Mouse (Mus musculus) kidney, postnatal 0 days (tissue): Measurements from ENCODE around the gene Smad5. TPM values are rescaled to one million over a fixed set of nuclear protein-coding genes. Genes with fewer than 3 reads are reported as not detected.

ENCODE experiments used
- ATAC-seq: fragments of 200-750 bp; cut with Nextera tagmentation; replicated peaks from 2 replicates; pipeline ENCODE4 v1.8.0; 2017; ENCODE audit warnings: low read depth, moderate number of reproducible peaks, moderate TSS enrichment, moderate library complexity; ENCODE audit not compliant: low FRiP score
- DNase-seq: peaks from one replicate; pipeline ENCODE4 v3.0.0-alpha.2; 2016; ENCODE audit warnings: low spot score
- H3K27ac ChIP-seq: fragments of 300-500 bp; sonication (generic); 2 replicates; pipeline ENCODE4 v1.5.1; 2014; ENCODE audit warnings: mild to moderate bottlenecking
- H3K27me3 ChIP-seq: fragments of 300-500 bp; sonication (generic); 2 replicates; pipeline ENCODE4 v1.6.1; 2014; ENCODE audit warnings: low read length, mixed read lengths; ENCODE audit not compliant: insufficient read depth
- H3K36me3 ChIP-seq: fragments of 300-500 bp; sonication (generic); 2 replicates; pipeline ENCODE4 v1.6.1; 2014; ENCODE audit warnings: low read length, mixed read lengths; ENCODE audit not compliant: insufficient read depth
- H3K4me1 ChIP-seq: fragments of 300-500 bp; sonication (generic); replicated peaks from 2 replicates; pipeline ENCODE4 v1.6.1; 2014; ENCODE audit warnings: antibody characterized with exemption, low read length, mixed read lengths; ENCODE audit not compliant: insufficient read depth
- H3K4me2 ChIP-seq: fragments of 300-500 bp; sonication (generic); 2 replicates; pipeline ENCODE4 v1.6.1; 2014; ENCODE audit warnings: mild to moderate bottlenecking, low read length, moderate library complexity, mixed read lengths
- H3K4me3 ChIP-seq: fragments of 300-500 bp; sonication (generic); replicated peaks from 2 replicates; pipeline ENCODE4 v1.5.1; 2014; ENCODE audit warnings: low read depth, low read length
- H3K9ac ChIP-seq: fragments of 300-500 bp; sonication (generic); 2 replicates; pipeline ENCODE4 v1.6.1; 2014; ENCODE audit warnings: low read depth, low read length
- H3K9me3 ChIP-seq: fragments of 300-500 bp; sonication (generic); replicated peaks from 2 replicates; pipeline ENCODE4 v1.6.1; 2016; ENCODE audit warnings: low read length, inconsistent platforms, mixed read lengths
- CTCF ChIP-seq: IDR thresholded peaks from 2 replicates; pipeline ENCODE4 v1.5.1; 2016; ENCODE audit warnings: antibody characterized with exemption, low read depth, mild to moderate bottlenecking, moderate library complexity
- WGBS: fragments of 180-500 bp; shearing (Covaris S2); extraction: QIAGEN DNeasy Blood & Tissue Kit; methylation state at CpG from one replicate; pipeline ENCODE4 v1.1.7; 2014; 5-methylcytosine and 5-hydroxymethylcytosine counted together
- polyA plus RNA-seq: library from polyadenylated mRNA; unstranded; fragments of >200 nt; fragmentation: Nextera tagmentation; extraction: Ambion mirVana; gene quantifications from 2 replicates; pipeline ENCODE4 v1.2.1, GENCODE M21; 2015

Smad5 gene
- 23.9 and 26.3 TPM in 2 replicates for polyA plus RNA-seq

GRCm38 (mm10) chr13:56702469-56703221 is at the start of gene Smad5:
Gene Smad5, plus strand, starts transcription at chr13:56703010.
- WGBS: 3% methylated on average over 59 of the region's 62 CpGs

DNA sequence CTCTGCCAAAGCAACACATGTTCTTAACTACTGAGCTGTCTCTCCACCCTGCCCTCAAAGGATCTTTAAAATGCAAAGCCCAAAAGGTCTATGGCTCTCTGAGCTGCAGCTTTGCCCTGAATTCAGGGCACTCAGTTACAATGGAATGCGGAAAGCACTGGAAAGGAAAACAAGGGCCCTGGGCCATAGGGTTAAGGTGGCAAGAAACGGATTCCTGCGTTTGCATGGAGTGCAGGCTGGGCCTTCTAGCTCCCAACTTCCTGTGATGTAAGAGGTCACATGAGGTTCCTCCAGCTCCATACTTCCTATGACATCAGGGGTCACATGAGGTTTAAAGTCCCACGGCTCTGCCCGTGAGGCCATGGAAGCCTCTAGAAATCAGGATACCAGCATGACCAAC is 48.6 kb upstream of the Smad5 start:
- Histone ChIP-seq H3K36me3 (no peaks in the 10 kb centered on the region), H3K9ac (no peak overlapping the region), H3K4me2 (no peak overlapping the region), H3K4me3 (no peak overlapping the region), H3K27ac (no peak overlapping the region), H3K9me3 (no peaks in the 10 kb centered on the region), H3K27me3 (no peaks in the 10 kb centered on the region), H3K4me1 (no peaks in the 10 kb centered on the region; the same call in none of the 2 replicates)
- no peak for DNase-seq
- ATAC-seq: no peak
- 63% methylated on average over 5 of the region's 5 CpGs for WGBS
- no peak for TF ChIP-seq CTCF

More at GRCm38 (mm10) chr13:56702469-56703221, at the start of gene Smad5:
- no peaks in the 10 kb centered on the region for H3K9me3 ChIP-seq
- H3K27me3 ChIP-seq: no peaks in the 10 kb centered on the region
- DNase-seq (peak; percentile 89), ATAC-seq (peak; percentile 88)
- peak within 1 kb of the TSS; percentile 99 for H3K9ac ChIP-seq
- H3K4me1 ChIP-seq: peaks cover 21% of the 10 kb centered on the region
- TF ChIP-seq CTCF: no peak
- H3K4me2 ChIP-seq: peak within 1 kb of the TSS; percentile 65
- H3K27ac ChIP-seq: peak within 1 kb of the TSS; percentile 100
- H3K4me3 ChIP-seq: peak within 1 kb of the TSS; percentile 75
- H3K36me3 ChIP-seq: no peaks in the 10 kb centered on the region

DNA sequence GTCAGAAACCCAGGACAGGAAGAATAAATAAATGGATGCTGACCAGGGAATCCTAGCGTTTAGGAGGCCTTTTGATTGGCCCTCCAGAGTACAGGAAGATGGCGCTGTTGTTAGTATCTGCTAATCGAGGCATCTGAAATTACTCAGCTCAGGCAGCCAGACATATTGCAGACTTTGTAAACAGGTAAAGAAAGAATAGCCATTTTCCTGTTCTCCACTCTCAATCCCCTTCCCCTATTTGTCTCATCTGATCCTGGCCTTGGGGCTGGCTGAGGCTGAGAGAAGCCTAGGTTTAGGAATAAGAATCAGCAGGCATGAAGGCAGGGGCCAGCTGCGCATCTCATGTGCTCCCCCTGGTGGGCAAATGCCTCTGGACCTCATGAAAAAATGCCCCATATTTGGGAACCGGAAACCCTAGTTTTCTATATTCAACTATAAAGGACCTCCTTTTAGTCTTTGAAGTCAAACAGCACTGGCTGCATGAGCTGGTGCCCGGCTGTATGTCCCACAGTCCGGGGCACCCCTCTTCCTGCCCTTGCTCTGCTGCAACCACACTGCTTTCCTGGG is 44.8 kb upstream of the Smad5 start:
- H3K4me3 ChIP-seq: no peak overlapping the region
- peak; percentile 92 for TF ChIP-seq CTCF
- 0 out of 2 replicates have a peak, but pooled peaks have one; percentile 36 for ATAC-seq
- DNase-seq: peak; percentile 91
- no peak overlapping the region for H3K9ac ChIP-seq
- WGBS: 27% methylated on average over 7 of the region's 7 CpGs
- H3K9me3 ChIP-seq: no peaks in the 10 kb centered on the region
- no peak overlapping the region for H3K27ac ChIP-seq
- no peaks in the 10 kb centered on the region for H3K27me3 ChIP-seq
- H3K36me3 ChIP-seq: no peaks in the 10 kb centered on the region
- no peak overlapping the region for H3K4me2 ChIP-seq
- H3K4me1 ChIP-seq: no peaks in the 10 kb centered on the region; the same call in 1 of the 2 replicates

GRCm38 (mm10) chr13:56658931-56659330 is 43.9 kb upstream of the Smad5 start:
- DNase-seq (no peak), ATAC-seq (no peak)
- no peak overlapping the region for H3K4me2 ChIP-seq
- TF ChIP-seq CTCF: no peak
- no peaks in the 10 kb centered on the region for H3K27me3 ChIP-seq
- no peak overlapping the region for H3K4me3 ChIP-seq
- no peaks in the 10 kb centered on the region for H3K9me3 ChIP-seq
- 60% methylated on average over 6 of the region's 6 CpGs for WGBS
- H3K36me3 ChIP-seq: no peaks in the 10 kb centered on the region
- no peak overlapping the region for H3K27ac ChIP-seq
- H3K4me1 ChIP-seq: no peaks in the 10 kb centered on the region; the same call in 1 of the 2 replicates
- H3K9ac ChIP-seq: no peak overlapping the region

DNA sequence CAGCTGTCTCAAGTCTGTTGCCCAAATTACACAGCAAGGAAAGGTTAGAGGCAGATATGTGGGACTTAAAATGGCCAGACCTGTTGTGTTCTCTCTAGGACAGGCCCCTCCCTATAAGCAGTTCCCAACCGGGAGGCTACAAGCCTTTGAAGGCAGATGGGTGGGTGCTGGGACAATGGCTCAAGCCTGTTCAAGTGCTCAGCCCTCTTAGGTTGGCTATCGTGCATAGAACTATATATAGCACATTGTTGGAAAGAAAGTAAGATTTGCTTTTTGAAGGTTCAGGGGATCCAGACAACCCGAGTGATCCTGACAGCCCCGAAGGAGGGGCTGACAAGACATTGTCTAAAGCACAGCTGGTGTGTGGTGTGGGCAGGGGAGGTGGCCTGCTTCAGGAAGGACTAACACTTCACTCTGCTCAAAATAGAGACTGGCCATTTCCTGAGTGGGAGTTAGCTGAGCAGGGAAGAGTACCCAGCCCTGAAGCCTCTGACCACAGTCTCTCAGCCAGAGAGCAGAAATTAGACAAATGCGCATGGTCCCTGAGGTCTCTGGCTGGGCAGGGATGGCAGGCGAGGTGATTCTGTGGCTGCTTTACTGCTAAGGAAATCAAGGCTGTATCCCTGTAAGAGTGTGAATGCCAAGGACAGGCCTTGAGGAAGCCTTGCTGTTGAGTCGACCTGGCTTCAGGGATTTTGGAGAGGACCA is 40.7 kb upstream of the Smad5 start:
- Histone ChIP-seq H3K27me3 (no peaks in the 10 kb centered on the region), H3K4me1 (peaks cover 4% of the 10 kb centered on the region; the same call in 1 of the 2 replicates), H3K9ac (no peak overlapping the region), H3K9me3 (no peaks in the 10 kb centered on the region), H3K4me3 (no peak overlapping the region), H3K27ac (peak overlapping the region; percentile 50), H3K4me2 (no peak overlapping the region), H3K36me3 (no peaks in the 10 kb centered on the region)
- no peak for ATAC-seq
- 51% methylated on average over 7 of the region's 7 CpGs for WGBS
- no peak for TF ChIP-seq CTCF
- DNase-seq: no peak
